Mouse (Mus musculus) embryonic fibroblast, embryonic 13.5 days (primary cell): ENCODE measurements at regions not wholly inside any gene's neighbourhood (a gene's known extent, or its start where the extent isn't known, plus 50 kb on each side); places are given as distances from the start of the nearest gene placed in this dataset.

Source experiments
- CTCF ChIP-seq: IDR thresholded peaks from 2 replicates; pipeline ENCODE4 v1.5.1; 2011; ENCODE audit warnings: mild to moderate bottlenecking, control low read depth, low read length, moderate library complexity, borderline replicate concordance; ENCODE audit not compliant: insufficient read depth
- POLR2A ChIP-seq: IDR thresholded peaks from 2 replicates; pipeline ENCODE4 v1.6.1; 2011; ENCODE audit warnings: low read depth, mild to moderate bottlenecking, control low read depth, low read length, moderate library complexity

GRCm38 (mm10) chr3:18929105-18929492 lies 699.4 kb downstream of the 1700064H15Rik start:
- TF ChIP-seq CTCF (no peak), POLR2A (no peak)
